Mouse (Mus musculus): ENCODE measurements around the gene Hist1h3f. TPM values are rescaled to one million over a fixed set of nuclear protein-coding genes. Genes with fewer than 3 reads are reported as not detected.
A peak's percentile ranks its signal among the peaks of the same experiment; 100 is the strongest.
"Not testable (repeated sequence)": the region's sequence is repeated elsewhere in the genome, so short reads cannot be mapped to it uniquely, and the experiment has no call there.

Hist1h3f gene
- polyA plus RNA-seq, 1 experiment from 2014 or later = 0.37 TPM

DNA sequence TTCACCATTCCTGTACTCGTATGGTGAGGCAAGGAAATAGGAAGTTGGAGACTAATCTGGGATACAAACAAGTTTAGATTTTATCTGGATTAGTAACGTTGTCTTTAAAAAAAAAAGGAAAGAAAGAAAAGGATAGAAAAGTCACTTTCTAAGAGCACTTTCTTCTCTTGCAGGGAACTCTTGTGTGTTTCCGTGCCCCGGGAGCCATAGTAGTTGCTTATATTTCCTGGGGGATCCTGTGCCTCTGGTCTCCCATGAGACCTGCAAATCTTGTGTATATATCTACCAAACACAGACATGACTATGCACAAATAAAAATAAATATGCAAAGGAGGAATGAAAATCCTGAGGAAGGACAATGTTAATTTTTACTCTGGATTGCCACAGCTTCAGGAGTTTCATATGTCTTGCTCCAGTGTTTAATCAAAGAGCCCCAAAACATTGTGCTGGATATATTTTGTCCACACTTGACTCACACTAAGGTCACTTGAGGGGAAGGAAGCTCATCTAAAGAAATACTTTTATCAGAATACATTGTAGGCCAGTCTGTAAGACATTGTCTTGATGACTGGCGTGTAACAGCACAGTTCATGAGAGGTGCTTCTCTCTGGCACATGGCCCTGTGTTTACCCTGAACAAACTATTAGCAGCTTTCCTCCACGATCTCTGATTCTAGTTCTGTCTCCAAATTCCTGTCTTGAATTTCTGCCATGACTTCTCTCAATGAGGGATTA is 33.2 kb downstream of the Hist1h3f start:
- 32% methylated on average over 6 of the region's 6 CpGs for WGBS

DNA sequence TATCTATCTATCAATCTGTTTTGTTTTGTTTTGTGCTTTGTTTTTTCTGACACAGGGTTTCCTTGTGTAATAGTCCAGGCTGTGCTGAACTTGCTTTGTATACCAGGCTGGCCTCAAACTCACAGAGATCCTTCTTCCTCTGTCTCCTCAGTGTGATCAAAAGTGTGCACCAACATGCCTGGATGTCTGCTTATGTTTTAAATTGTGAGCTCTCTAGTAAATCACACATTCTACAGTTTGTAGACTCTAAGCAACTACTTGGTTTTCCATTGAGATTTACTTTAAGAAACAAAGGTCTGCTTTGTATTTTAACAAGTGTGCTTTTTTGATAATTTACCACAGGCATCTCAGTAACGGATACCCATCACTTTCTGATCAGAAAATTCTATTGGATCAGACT is 34.0 kb downstream of the Hist1h3f start:
- 80% methylated on average over 1 of the region's 1 CpGs for WGBS
- Histone ChIP-seq H3K9me3 (replicated peaks) (no peaks in the 10 kb centered on the region), H3K36me3 (no peaks in the 10 kb centered on the region), H3K27me3 (no peaks in the 10 kb centered on the region), H3K4me1 (peaks cover 33% of the 10 kb centered on the region), H3K4me2 (replicated peaks) (no peak overlapping the region), H3K4me3 (replicated peaks) (no peak overlapping the region), H3K27ac (replicated peaks) (no peak overlapping the region), H3K9ac (no peak overlapping the region)
- no peak for ATAC-seq (ENCODE audit: insufficient number of reproducible peaks, low FRiP score, low TSS enrichment, low read depth)

More for the DNA sequence above, 33.2 kb downstream of the Hist1h3f start:
- H3K27ac ChIP-seq (replicated peaks) = peak overlapping the region; percentile 84
- H3K27me3 ChIP-seq = no peaks in the 10 kb centered on the region
- H3K9ac ChIP-seq = no peak overlapping the region
- H3K4me3 ChIP-seq (replicated peaks) = peak overlapping the region; percentile 46
- no peaks in the 10 kb centered on the region for H3K9me3 ChIP-seq (replicated peaks)
- no peaks in the 10 kb centered on the region for H3K36me3 ChIP-seq
- H3K4me2 ChIP-seq (replicated peaks) = peak overlapping the region; percentile 67
- no peak for ATAC-seq (ENCODE audit: insufficient number of reproducible peaks, low FRiP score, low TSS enrichment, low read depth)
- H3K4me1 ChIP-seq = peaks cover 32% of the 10 kb centered on the region

DNA sequence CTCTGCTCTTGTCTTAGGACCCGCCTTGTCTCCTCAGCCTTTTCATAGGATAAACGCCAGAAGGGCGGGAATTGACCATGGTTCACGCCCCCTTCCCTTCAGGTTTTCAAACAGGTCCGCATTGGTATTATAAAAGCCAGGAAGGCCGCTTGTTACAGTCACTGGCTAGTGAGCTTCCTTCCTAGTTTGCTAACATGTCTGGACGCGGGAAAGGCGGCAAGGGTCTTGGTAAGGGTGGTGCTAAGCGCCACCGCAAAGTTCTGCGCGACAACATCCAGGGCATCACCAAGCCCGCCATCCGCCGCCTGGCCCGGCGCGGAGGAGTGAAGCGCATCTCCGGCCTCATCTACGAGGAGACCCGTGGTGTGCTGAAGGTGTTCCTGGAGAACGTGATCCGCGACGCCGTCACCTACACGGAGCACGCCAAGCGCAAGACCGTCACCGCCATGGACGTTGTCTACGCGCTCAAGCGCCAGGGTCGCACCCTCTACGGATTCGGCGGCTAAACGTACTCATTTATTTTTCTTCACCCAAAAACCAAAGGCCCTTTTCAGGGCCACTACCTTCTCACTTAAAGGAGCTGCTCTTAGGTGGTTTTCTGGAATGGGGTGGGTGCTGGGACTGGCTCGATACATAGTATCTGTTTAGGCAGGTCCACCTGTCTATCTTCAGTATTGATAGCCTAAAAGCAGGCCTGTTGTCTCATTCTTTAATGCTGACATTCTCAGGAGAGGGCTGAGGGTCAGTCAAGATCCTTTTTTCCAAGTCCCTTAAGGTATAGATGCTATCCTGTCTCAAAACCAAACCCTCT is 37.8 kb downstream of the Hist1h3f start, which contains the start of gene Hist1h4d:
TSS of gene Hist1h4d (plus strand) at position 191 of the 811 bp plus-strand sequence.
- H3K9ac ChIP-seq = peak within 1 kb of the TSS; percentile 31; the same call in 1 of the 2 replicates
- H3K27ac ChIP-seq (replicated peaks) = peak within 1 kb of the TSS; percentile 97
- H3K4me3 ChIP-seq (replicated peaks) = peak within 1 kb of the TSS; percentile 53
- peaks cover 36% of the 10 kb centered on the region for H3K4me1 ChIP-seq
- no peaks in the 10 kb centered on the region for H3K27me3 ChIP-seq
- under 1% methylated on average over 43 of the region's 43 CpGs for WGBS
- ATAC-seq (ENCODE audit: insufficient number of reproducible peaks, low FRiP score, low TSS enrichment, low read depth) = peak; percentile 90
- H3K9me3 ChIP-seq (replicated peaks) = no peaks in the 10 kb centered on the region
- no peaks in the 10 kb centered on the region for H3K36me3 ChIP-seq
- peak within 1 kb of the TSS; percentile 59 for H3K4me2 ChIP-seq (replicated peaks)

DNA sequence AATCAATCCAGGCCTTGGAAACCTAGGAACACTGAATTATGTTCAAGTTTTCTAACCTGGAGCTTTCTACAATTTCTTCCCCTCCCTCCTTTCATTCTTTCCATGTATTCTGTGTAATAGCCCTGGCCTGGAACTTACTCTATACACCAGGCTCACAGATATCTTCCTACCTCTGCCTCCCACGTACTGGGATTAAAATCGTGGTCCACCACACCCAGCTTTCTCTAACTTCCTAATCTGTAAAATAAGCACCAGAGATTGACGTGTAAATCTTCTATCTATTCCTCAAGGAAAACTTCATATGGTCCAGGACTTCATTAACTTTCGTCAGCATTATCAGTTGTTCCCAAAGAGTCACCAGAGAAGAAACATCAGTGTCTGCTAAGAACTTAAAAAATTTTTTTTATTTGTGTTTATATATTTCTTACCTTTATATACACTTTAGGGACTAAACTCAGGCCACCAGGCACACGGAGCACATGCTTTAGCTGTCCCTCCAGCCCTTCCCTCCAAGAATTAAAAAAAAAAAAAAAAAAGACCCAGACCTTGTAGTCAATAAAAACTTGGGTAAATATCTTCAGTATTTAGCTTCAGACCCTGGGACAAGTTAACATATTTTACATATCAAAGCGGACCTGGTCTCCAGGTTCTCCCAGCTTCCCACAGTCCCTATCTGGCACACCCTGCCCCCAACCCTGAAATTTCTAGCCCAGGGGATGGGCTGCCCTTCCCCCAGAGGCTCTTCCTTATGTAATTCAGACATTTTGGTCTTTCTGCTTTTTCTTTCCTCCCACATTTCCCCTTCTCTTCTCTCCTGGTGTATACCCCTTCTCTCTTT is 38.6 kb downstream of the Hist1h3f start:
- WGBS = 6% methylated on average over 6 of the region's 6 CpGs
- ATAC-seq (ENCODE audit: insufficient number of reproducible peaks, low FRiP score, low TSS enrichment, low read depth) = no peak
- peak overlapping the region; percentile 97 for H3K27ac ChIP-seq (replicated peaks)
- H3K9me3 ChIP-seq (replicated peaks) = no peaks in the 10 kb centered on the region
- no peaks in the 10 kb centered on the region for H3K27me3 ChIP-seq
- peak overlapping the region; percentile 59 for H3K4me2 ChIP-seq (replicated peaks)
- H3K4me1 ChIP-seq = peaks cover 29% of the 10 kb centered on the region
- H3K36me3 ChIP-seq = no peaks in the 10 kb centered on the region
- H3K4me3 ChIP-seq (replicated peaks) = peak overlapping the region; percentile 53
- H3K9ac ChIP-seq = peak overlapping the region; percentile 31; the same call in 1 of the 2 replicates

DNA sequence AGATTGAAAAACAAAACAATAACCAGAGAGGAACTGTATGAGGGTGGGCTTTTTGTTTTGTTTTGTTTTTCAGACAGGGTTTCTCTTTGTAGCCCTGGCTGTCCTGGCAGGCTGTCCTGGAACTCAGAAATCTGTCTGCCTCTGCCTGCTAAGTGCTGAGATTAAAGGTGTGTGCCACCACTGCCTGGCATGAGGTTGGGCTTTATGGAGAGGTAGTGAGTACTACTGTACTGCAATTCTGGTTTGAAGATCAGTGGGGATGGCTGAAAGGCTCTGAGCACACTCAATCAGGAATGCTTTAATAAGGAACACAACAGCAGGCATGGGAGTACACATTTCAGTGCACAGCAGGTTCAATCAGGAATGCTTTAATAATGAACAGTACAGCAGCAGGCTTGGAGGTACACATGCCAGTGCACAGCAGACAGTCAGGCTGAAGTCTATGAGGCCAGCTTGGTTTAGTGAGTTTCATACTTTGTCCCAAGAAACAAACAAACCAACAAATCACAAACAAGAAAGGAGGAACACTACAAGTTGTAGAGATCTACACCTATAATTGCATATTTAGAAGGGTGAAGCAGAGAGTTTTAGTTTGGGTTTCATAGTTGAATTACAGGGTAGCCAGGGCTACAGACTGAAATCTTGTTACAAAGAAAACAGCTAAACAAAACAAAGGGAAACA is 39.7 kb downstream of the Hist1h3f start:
- no peak for ATAC-seq (ENCODE audit: insufficient number of reproducible peaks, low FRiP score, low TSS enrichment, low read depth)
- no peaks in the 10 kb centered on the region for H3K36me3 ChIP-seq
- no peak overlapping the region for H3K9ac ChIP-seq
- peak overlapping the region; percentile 97 for H3K27ac ChIP-seq (replicated peaks)
- H3K27me3 ChIP-seq = no peaks in the 10 kb centered on the region
- no peaks in the 10 kb centered on the region for H3K9me3 ChIP-seq (replicated peaks)
- H3K4me2 ChIP-seq (replicated peaks) = 0 out of 2 replicates have a peak overlapping the region, but pooled peaks have one; percentile 10
- H3K4me1 ChIP-seq = peaks cover 29% of the 10 kb centered on the region
- H3K4me3 ChIP-seq (replicated peaks) = 0 out of 2 replicates have a peak overlapping the region, but pooled peaks have one; percentile 1

DNA sequence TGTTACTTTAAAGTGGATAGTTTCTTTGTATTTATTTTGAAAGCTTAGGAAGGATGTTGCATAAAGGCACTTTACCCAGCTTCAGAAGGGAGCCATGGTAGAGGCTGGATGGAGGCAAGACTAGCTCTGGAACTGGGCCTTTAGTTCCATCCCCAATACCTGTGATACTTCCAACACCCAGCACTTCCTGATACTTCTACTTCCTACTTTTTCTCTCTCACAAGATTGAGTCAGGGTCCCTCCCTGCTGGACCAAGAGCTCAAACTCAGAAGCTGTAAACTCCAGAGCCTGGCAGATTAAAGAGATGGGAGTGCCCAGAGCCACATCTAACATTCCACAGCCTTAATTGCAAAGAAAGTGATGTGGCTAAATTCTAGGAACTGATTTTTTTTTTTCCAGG is 40.5 kb downstream of the Hist1h3f start:
- Histone ChIP-seq H3K4me2 (replicated peaks) (peak overlapping the region; percentile 72), H3K27me3 (no peaks in the 10 kb centered on the region), H3K36me3 (no peaks in the 10 kb centered on the region), H3K4me1 (peaks cover 29% of the 10 kb centered on the region), H3K27ac (replicated peaks) (peak overlapping the region; percentile 97), H3K9ac (no peak overlapping the region), H3K4me3 (replicated peaks) (peak overlapping the region; percentile 50), H3K9me3 (replicated peaks) (no peaks in the 10 kb centered on the region)
- ATAC-seq (ENCODE audit: insufficient number of reproducible peaks, low FRiP score, low TSS enrichment, low read depth) = no peak

DNA sequence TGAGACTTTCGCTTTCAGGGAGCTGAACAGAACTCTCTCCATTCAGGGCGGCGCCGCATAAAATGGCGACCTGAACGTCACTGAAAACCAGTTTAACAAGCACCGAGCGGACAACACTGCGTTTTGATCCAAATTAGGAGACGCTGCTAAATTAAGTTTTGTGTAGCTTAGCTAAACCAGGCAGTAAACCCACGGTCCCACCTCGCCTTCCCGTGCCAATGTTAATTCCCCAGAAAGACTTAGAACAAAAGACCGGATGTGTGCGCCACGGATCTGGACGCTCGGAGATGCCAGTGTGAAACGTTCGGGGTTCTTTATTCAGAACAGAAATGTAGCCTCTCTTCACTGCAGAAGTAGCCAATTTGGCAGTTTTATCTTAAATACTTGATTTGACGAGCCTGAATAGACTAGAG is 41.2 kb downstream of the Hist1h3f start:
- H3K36me3 ChIP-seq = no peaks in the 10 kb centered on the region
- no peak for ATAC-seq (ENCODE audit: insufficient number of reproducible peaks, low FRiP score, low TSS enrichment, low read depth)
- no peaks in the 10 kb centered on the region for H3K9me3 ChIP-seq (replicated peaks)
- peak overlapping the region; percentile 97 for H3K27ac ChIP-seq (replicated peaks)
- peak overlapping the region; percentile 72 for H3K4me2 ChIP-seq (replicated peaks)
- WGBS = under 1% methylated on average over 21 of the region's 21 CpGs
- peak overlapping the region; percentile 50 for H3K4me3 ChIP-seq (replicated peaks)
- H3K4me1 ChIP-seq = peaks cover 29% of the 10 kb centered on the region
- peak overlapping the region; percentile 52 for H3K9ac ChIP-seq
- H3K27me3 ChIP-seq = no peaks in the 10 kb centered on the region

DNA sequence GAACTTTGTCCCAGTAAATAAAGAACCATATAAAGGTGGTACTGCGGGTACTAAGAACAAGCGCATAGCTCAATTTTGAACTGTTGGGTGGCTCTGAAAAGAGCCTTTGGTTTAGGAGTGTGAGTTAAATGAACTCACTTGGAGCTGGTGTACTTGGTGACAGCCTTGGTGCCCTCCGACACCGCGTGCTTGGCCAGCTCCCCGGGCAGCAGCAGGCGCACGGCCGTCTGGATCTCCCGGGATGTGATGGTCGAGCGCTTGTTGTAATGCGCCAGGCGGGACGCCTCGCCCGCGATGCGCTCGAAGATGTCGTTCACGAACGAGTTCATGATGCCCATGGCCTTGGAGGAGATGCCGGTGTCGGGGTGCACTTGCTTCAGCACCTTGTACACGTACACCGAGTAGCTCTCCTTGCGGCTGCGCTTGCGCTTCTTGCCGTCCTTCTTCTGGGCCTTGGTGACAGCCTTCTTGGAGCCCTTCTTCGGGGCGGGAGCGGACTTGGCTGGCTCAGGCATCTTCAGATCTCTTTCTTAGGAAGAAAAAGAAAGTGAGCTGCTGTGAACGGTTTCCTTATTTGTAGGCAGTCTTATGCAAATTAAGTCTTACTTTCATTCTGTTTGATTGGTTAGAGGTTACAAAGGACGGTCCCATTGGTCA is 41.7 kb downstream of the Hist1h3f start:
- Histone ChIP-seq H3K4me2 (replicated peaks) (peak overlapping the region; percentile 72), H3K4me1 (peaks cover 29% of the 10 kb centered on the region), H3K27ac (replicated peaks) (peak overlapping the region; percentile 97), H3K9ac (peak overlapping the region; percentile 52), H3K4me3 (replicated peaks) (peak overlapping the region; percentile 50)
- not testable (repeated sequence) for H3K36me3 ChIP-seq; H3K27me3 ChIP-seq; H3K9me3 ChIP-seq (replicated peaks)
- ATAC-seq (ENCODE audit: insufficient number of reproducible peaks, low FRiP score, low TSS enrichment, low read depth) = peak; percentile 88
- WGBS = under 1% methylated on average over 21 of the region's 36 CpGs

DNA sequence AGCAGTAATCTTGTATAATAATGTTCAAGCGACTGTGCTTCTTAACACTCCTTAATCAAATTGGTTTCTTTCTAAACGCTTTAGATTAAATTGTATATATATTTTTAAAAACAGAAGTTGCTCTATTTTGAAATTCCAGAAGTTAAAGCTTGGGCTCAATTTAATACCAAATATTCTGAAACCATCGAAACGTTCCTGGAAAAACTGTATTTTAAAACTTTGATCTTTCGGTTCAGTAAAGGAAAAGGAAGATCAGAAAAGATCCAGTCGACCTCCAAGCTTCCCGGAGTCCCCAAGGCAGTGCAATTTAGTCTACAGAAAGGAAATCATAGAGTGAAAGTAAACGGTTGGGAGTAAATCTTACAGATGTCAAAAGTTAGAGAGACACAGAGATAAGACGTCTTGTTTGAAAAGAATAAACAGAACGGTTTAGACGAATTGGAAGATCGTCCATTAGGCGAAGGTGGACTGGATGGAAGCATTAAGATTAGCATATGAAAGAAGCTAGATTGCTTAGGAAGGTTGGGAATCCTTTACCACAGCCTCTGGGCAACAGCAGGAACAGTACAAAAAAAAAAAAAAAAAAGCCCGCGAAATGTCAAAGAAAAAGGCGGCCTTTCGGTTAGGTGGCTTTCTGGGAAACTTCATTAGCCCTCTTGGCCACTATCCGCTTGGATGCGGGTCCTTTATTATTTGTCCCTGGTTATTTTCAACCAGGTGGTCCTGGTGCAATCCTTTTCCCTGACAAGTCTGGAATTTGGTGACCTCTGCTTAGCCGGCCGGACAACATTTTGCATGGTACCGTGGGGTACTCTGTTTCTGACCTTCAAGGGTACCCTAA is 42.5 kb downstream of the Hist1h3f start:
- WGBS = 2% methylated on average over 22 of the region's 22 CpGs
- Histone ChIP-seq H3K9me3 (replicated peaks) (no peaks in the 10 kb centered on the region), H3K4me1 (peaks cover 25% of the 10 kb centered on the region), H3K27ac (replicated peaks) (peak overlapping the region; percentile 91), H3K27me3 (no peaks in the 10 kb centered on the region), H3K4me3 (replicated peaks) (peak overlapping the region; percentile 50), H3K4me2 (replicated peaks) (peak overlapping the region; percentile 72), H3K9ac (peak overlapping the region; percentile 42), H3K36me3 (no peaks in the 10 kb centered on the region)
- no peak for ATAC-seq (ENCODE audit: insufficient number of reproducible peaks, low FRiP score, low TSS enrichment, low read depth)

DNA sequence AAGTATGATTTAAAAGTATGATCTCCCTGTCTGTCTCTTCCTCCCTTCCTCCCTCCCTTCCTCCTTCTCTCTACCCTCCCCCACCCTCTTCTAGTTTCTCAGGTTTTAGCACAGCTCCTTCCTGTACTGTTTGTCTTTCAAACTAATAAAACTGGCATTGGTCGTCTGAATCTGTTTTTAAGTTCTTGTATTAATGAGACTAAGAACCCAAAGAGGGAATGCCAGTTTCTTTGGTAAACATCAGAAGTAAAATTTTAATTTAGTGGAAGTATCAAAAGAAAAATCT is 43.0 kb downstream of the Hist1h3f start:
- H3K4me2 ChIP-seq (replicated peaks) = peak overlapping the region; percentile 72
- no peaks in the 10 kb centered on the region for H3K27me3 ChIP-seq
- peak overlapping the region; percentile 42 for H3K9ac ChIP-seq
- H3K36me3 ChIP-seq = no peaks in the 10 kb centered on the region
- H3K4me3 ChIP-seq (replicated peaks) = peak overlapping the region; percentile 50
- H3K4me1 ChIP-seq = peaks cover 24% of the 10 kb centered on the region
- no peak for ATAC-seq (ENCODE audit: insufficient number of reproducible peaks, low FRiP score, low TSS enrichment, low read depth)
- WGBS = 5% methylated on average over 1 of the region's 1 CpGs
- no peaks in the 10 kb centered on the region for H3K9me3 ChIP-seq (replicated peaks)
- H3K27ac ChIP-seq (replicated peaks) = peak overlapping the region; percentile 91
